In the genomic region with DNA sequence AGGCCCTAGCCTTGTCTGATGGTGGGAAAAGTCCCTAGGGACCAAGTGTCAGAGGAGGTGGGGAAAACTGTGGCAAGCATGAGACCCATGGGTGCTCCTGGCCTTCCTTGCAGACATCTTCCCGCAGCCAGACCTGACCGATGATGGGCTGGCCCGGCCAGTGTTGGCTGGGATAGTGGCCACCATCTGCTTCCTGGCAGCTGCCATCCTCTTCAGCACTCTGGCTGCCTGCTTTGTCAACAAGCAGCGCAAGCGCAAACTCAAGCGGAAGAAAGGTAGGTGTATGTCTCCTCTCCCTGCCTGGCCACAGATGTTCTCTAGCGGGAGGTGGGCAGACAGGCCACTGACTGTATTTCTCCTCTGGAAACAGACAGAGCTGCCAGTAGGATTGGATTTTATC, we compare ENCODE assay signal across 26 mouse cellular contexts. TPM values are rescaled to one million over a fixed set of nuclear protein-coding genes. Genes with fewer than 3 reads are reported as not detected.
DNase-seq lines count a peak whose midpoint lies in the region; ATAC-seq and TF ChIP-seq lines count a peak whose summit lies in the region.
"Had no signal": no experiment of that assay in that cellular context is flagged by ENCODE, and none has a peak within 500 bp of the region (broad histone marks: within the 10 kb centered on the region; RNA-seq: fewer than 3 reads in every experiment).

No protein-coding gene starts in this region.

- H3K27me3 ChIP-seq in midbrain, postnatal 0 days (ENCODE audit: insufficient read depth, low read length): no peaks in the 10 kb centered on the region
- no peaks in the 10 kb centered on the region for H3K27me3 ChIP-seq in midbrain, embryonic 10.5 days (ENCODE audit: low read depth, poor library complexity, severe bottlenecking)
- no peaks in the 10 kb centered on the region for H3K27me3 ChIP-seq in limb, embryonic 10.5 days (ENCODE audit: low read depth, poor library complexity, severe bottlenecking)
- H3K27me3 ChIP-seq in kidney, embryonic 15.5 days: no peaks in the 10 kb centered on the region
- H3K27me3 ChIP-seq: embryonic facial prominence, embryonic 15.5 days; forebrain, embryonic 12.5 days; limb, embryonic 13.5 days; lung, embryonic 15.5 days; neural tube, embryonic 13.5 days; stomach, embryonic 15.5 days had no signal

- no peak overlapping the region for H3K4me3 ChIP-seq in midbrain, postnatal 0 days (ENCODE audit: low read depth, low read length)
- H3K4me3 ChIP-seq in midbrain, embryonic 10.5 days: no peak overlapping the region
- no peak overlapping the region for H3K4me3 ChIP-seq in limb, embryonic 10.5 days
- no peak overlapping the region for H3K4me3 ChIP-seq in kidney, embryonic 15.5 days (replicated peaks)
- H3K4me3 ChIP-seq: embryonic facial prominence, embryonic 10.5 days; embryonic facial prominence, embryonic 15.5 days; forebrain, embryonic 12.5 days; limb, embryonic 13.5 days; lung, embryonic 15.5 days; neural tube, embryonic 13.5 days; stomach, embryonic 15.5 days had no signal

- no peaks in the 10 kb centered on the region for H3K4me1 ChIP-seq in midbrain, postnatal 0 days (ENCODE audit: insufficient read depth, low read length)
- H3K4me1 ChIP-seq in midbrain, embryonic 10.5 days: no peaks in the 10 kb centered on the region
- H3K4me1 ChIP-seq in limb, embryonic 10.5 days: 0 out of 2 replicates have a peak, but pooled peaks cover 9% of the 10 kb centered on the region
- no peaks in the 10 kb centered on the region for H3K4me1 ChIP-seq in kidney, embryonic 15.5 days
- H3K4me1 ChIP-seq: embryonic facial prominence, embryonic 10.5 days; embryonic facial prominence, embryonic 15.5 days; limb, embryonic 13.5 days; stomach, embryonic 15.5 days had no signal

- no peak overlapping the region for H3K27ac ChIP-seq in midbrain, postnatal 0 days (ENCODE audit: low read depth, low read length)
- no peak overlapping the region for H3K27ac ChIP-seq in midbrain, embryonic 10.5 days (replicated peaks)
- H3K27ac ChIP-seq in limb, embryonic 10.5 days: no peak overlapping the region
- no peak overlapping the region for H3K27ac ChIP-seq in kidney, embryonic 15.5 days
- H3K27ac ChIP-seq: embryonic facial prominence, embryonic 10.5 days; embryonic facial prominence, embryonic 15.5 days; forebrain, embryonic 12.5 days; hindbrain, embryonic 14.5 days; limb, embryonic 13.5 days; lung, embryonic 15.5 days; neural tube, embryonic 13.5 days; stomach, embryonic 15.5 days had no signal

- TF ChIP-seq CTCF in midbrain, postnatal 0 days (IDR thresholded peaks at IDR 0.05): no peak

- H3K36me3 ChIP-seq in midbrain, postnatal 0 days (ENCODE audit: insufficient read depth, low read length): peaks cover 82% of the 10 kb centered on the region
- H3K36me3 ChIP-seq in midbrain, embryonic 10.5 days: peaks cover 73% of the 10 kb centered on the region
- peaks cover 9% of the 10 kb centered on the region; the same call in 1 of the 2 replicates for H3K36me3 ChIP-seq in limb, embryonic 10.5 days
- no peaks in the 10 kb centered on the region for H3K36me3 ChIP-seq in kidney, embryonic 15.5 days
- H3K36me3 ChIP-seq: embryonic facial prominence, embryonic 15.5 days; lung, embryonic 15.5 days; stomach, embryonic 15.5 days had no signal

- WGBS in midbrain, postnatal 0 days: 84% methylated on average over 7 of the region's 7 CpGs
- WGBS in midbrain, embryonic 10.5 days: 98% methylated on average over 7 of the region's 7 CpGs
- 96% methylated on average over 7 of the region's 7 CpGs for WGBS in limb, embryonic 10.5 days
- WGBS in kidney, embryonic 15.5 days: 95% methylated on average over 7 of the region's 7 CpGs

- H3K4me2 ChIP-seq in midbrain, postnatal 0 days (ENCODE audit: low read depth, low read length, poor library complexity, severe bottlenecking): no peak overlapping the region
- no peak overlapping the region for H3K4me2 ChIP-seq in kidney, embryonic 15.5 days
- H3K4me2 ChIP-seq: embryonic facial prominence, embryonic 15.5 days; forebrain, embryonic 12.5 days; hindbrain, embryonic 14.5 days; limb, embryonic 13.5 days; liver, embryonic 11.5 days; lung, embryonic 15.5 days; midbrain, embryonic 11.5 days; neural tube, embryonic 13.5 days; stomach, embryonic 15.5 days had no signal

- DNase-seq in midbrain, postnatal 0 days (ENCODE audit: low spot score): peak; percentile 61
- no peak for DNase-seq in midbrain, embryonic 10.5 days (ENCODE audit: low spot score)
- peak; percentile 73 to 79 for DNase-seq in cerebellum, adult 18-20 months
- DNase-seq in cerebellum, postnatal 10 days: peak; percentile 86 to 92
- no peak for DNase-seq in limb, embryonic 10.5 days (ENCODE audit: low spot score)
- no peak for DNase-seq in layer of hippocampus, postnatal 14 days (ENCODE audit: low spot score in 2 of 2)
- DNase-seq: adrenal gland, postnatal 14 days; forebrain, postnatal 0 days; gastrocnemius, postnatal 14 days; heart, postnatal 14 days; kidney, adult 18-20 months; kidney, postnatal 36 days; right cerebral cortex, postnatal 14 days; thymus, postnatal 14 days had no signal

- ATAC-seq in midbrain, postnatal 0 days (ENCODE audit: low FRiP score): no peak
- no peak for ATAC-seq in kidney, embryonic 15.5 days (replicated peaks; ENCODE audit: low FRiP score)
- ATAC-seq: CD4-positive, CD25-positive, alpha-beta regulatory T cell, adult 4 months; forebrain, postnatal 0 days had no signal

- H3K9ac ChIP-seq in midbrain, postnatal 0 days (replicated peaks; ENCODE audit: low read length, poor library complexity, severe bottlenecking): no peak overlapping the region
- no peak overlapping the region for H3K9ac ChIP-seq in kidney, embryonic 15.5 days
- H3K9ac ChIP-seq: embryonic facial prominence, embryonic 15.5 days; forebrain, embryonic 12.5 days; forebrain, postnatal 0 days; hindbrain, embryonic 14.5 days; limb, embryonic 13.5 days; lung, embryonic 15.5 days; neural tube, embryonic 13.5 days; stomach, embryonic 15.5 days had no signal

- H3K9me3 ChIP-seq in midbrain, postnatal 0 days (ENCODE audit: low read length): no peaks in the 10 kb centered on the region
- H3K9me3 ChIP-seq in midbrain, embryonic 10.5 days (replicated peaks): no peaks in the 10 kb centered on the region
- no peaks in the 10 kb centered on the region for H3K9me3 ChIP-seq in limb, embryonic 10.5 days (replicated peaks)
- no peaks in the 10 kb centered on the region for H3K9me3 ChIP-seq in kidney, embryonic 15.5 days (replicated peaks)
- H3K9me3 ChIP-seq: embryonic facial prominence, embryonic 10.5 days; embryonic facial prominence, embryonic 15.5 days; forebrain, embryonic 12.5 days; limb, embryonic 13.5 days; lung, embryonic 15.5 days; neural tube, embryonic 13.5 days; stomach, embryonic 15.5 days had no signal

RNA-seq across cellular contexts. Expression of a gene that starts 32.5 kb away (rescaled TPM):
- total RNA-seq in midbrain, postnatal 0 days (2014; rRNA removed): 64.8 and 83.3 TPM in 2 replicates
- polyA plus RNA-seq in midbrain, postnatal 0 days (2015; fragmentation: Nextera tagmentation; extraction: Ambion mirVana): 17.4 and 19.3 TPM in 2 replicates
- polyA plus RNA-seq in midbrain, embryonic 10.5 days (2016; fragmentation: Nextera tagmentation; extraction: Ambion mirVana): 5.5 and 6.0 TPM in 2 replicates
- 3.3 and 3.4 TPM in 2 replicates for polyA plus RNA-seq in limb, embryonic 10.5 days (2016; fragmentation: Nextera tagmentation; extraction: Ambion mirVana)
- polyA plus RNA-seq in kidney, embryonic 15.5 days (2015; fragmentation: Nextera tagmentation; extraction: Ambion mirVana): 2.5 and 2.7 TPM in 2 replicates
- 10 to 100 TPM; 54.8 to 69.7 TPM for total RNA-seq in layer of hippocampus, postnatal 14 days (2021)

Comparison
In these comparisons a context has a peak if more than half of its experiments do, and no peak if none do; other contexts are left out.
1. DNase-seq: peak in midbrain, postnatal 0 days (single experiment), cerebellum, adult 18-20 months (2 of 2) and cerebellum, postnatal 10 days (2 of 2); none in midbrain, embryonic 10.5 days (single experiment), limb, embryonic 10.5 days (single experiment) and layer of hippocampus, postnatal 14 days (0 of 2).